Mouse (Mus musculus): ENCODE measurements around the gene Olfr281. TPM values are rescaled to one million over a fixed set of nuclear protein-coding genes. Genes with fewer than 3 reads are reported as not detected.

Gene Olfr281
- total and polyA plus RNA-seq, 2 experiments from 2014 or later: not detected

GRCm38 (mm10) chr15:98444561-98444960 is 7.8 kb upstream of the Olfr281 start:
- H3K4me3 ChIP-seq (ENCODE audit: low read depth, low read length): no peak overlapping the region
- H3K4me1 ChIP-seq (ENCODE audit: insufficient read depth, low read length): no peaks in the 10 kb centered on the region
- ATAC-seq (ENCODE audit: low FRiP score): no peak
- H3K27me3 ChIP-seq (ENCODE audit: insufficient read depth, low read length): no peaks in the 10 kb centered on the region
- TF ChIP-seq CTCF (IDR thresholded peaks at IDR 0.05): no peak
- H3K27ac ChIP-seq (ENCODE audit: low read depth, low read length): no peak overlapping the region
- 75% methylated on average over 3 of the region's 3 CpGs for WGBS
- H3K36me3 ChIP-seq (ENCODE audit: insufficient read depth, low read length): no peaks in the 10 kb centered on the region
- no peaks in the 10 kb centered on the region for H3K9me3 ChIP-seq (ENCODE audit: low read length)
- no peak for DNase-seq (ENCODE audit: low spot score)
- H3K4me2 ChIP-seq (ENCODE audit: low read depth, low read length, poor library complexity, severe bottlenecking): no peak overlapping the region
- H3K9ac ChIP-seq (replicated peaks; ENCODE audit: low read length, poor library complexity, severe bottlenecking): no peak overlapping the region

- H3K27ac ChIP-seq (ENCODE audit: low read depth, low read length): no peak overlapping the region
- H3K36me3 ChIP-seq (ENCODE audit: insufficient read depth, low read length): no peaks in the 10 kb centered on the region
- H3K27me3 ChIP-seq (ENCODE audit: insufficient read depth, low read length): no peaks in the 10 kb centered on the region
- no peak overlapping the region for H3K4me3 ChIP-seq (ENCODE audit: low read depth, low read length)
- 53% methylated on average over 4 of the region's 4 CpGs for WGBS
- no peak for TF ChIP-seq CTCF (IDR thresholded peaks at IDR 0.05)
- H3K4me2 ChIP-seq (ENCODE audit: low read depth, low read length, poor library complexity, severe bottlenecking): no peak overlapping the region
- ATAC-seq (ENCODE audit: low FRiP score) (no peak), DNase-seq (ENCODE audit: low spot score) (peak; percentile 18)
- no peaks in the 10 kb centered on the region for H3K4me1 ChIP-seq (ENCODE audit: insufficient read depth, low read length)
- no peaks in the 10 kb centered on the region for H3K9me3 ChIP-seq (ENCODE audit: low read length)
- no peak overlapping the region for H3K9ac ChIP-seq (replicated peaks; ENCODE audit: low read length, poor library complexity, severe bottlenecking)
Measured at GRCm38 (mm10) chr15:98448521-98448920, 3.9 kb upstream of the Olfr281 start.

GRCm38 (mm10) chr15:98469596-98469995 is 17.2 kb downstream of the Olfr281 start, which contains the start of gene OR5BS1P:
TSS of gene OR5BS1P (plus strand) at chr15:98469896.
- Histone ChIP-seq H3K4me2 (ENCODE audit: low read depth, low read length, poor library complexity, severe bottlenecking) (no peak within 1 kb of the TSS), H3K27me3 (ENCODE audit: insufficient read depth, low read length) (no peaks in the 10 kb centered on the region), H3K9me3 (ENCODE audit: low read length) (no peaks in the 10 kb centered on the region), H3K4me1 (ENCODE audit: insufficient read depth, low read length) (no peaks in the 10 kb centered on the region), H3K36me3 (ENCODE audit: insufficient read depth, low read length) (no peaks in the 10 kb centered on the region), H3K9ac (replicated peaks; ENCODE audit: low read length, poor library complexity, severe bottlenecking) (no peak within 1 kb of the TSS), H3K27ac (ENCODE audit: low read depth, low read length) (no peak within 1 kb of the TSS), H3K4me3 (ENCODE audit: low read depth, low read length) (no peak within 1 kb of the TSS)
- 94% methylated on average over 4 of the region's 4 CpGs for WGBS
- ATAC-seq (ENCODE audit: low FRiP score) (no peak), DNase-seq (ENCODE audit: low spot score) (no peak)
- TF ChIP-seq CTCF (IDR thresholded peaks at IDR 0.05): no peak

GRCm38 (mm10) chr15:98471539-98471938 is 19.2 kb downstream of the Olfr281 start:
- no peak for TF ChIP-seq CTCF (IDR thresholded peaks at IDR 0.05)
- H3K4me1 ChIP-seq (ENCODE audit: insufficient read depth, low read length): no peaks in the 10 kb centered on the region
- ATAC-seq (ENCODE audit: low FRiP score) (no peak), DNase-seq (ENCODE audit: low spot score) (no peak)
- no peak overlapping the region for H3K4me2 ChIP-seq (ENCODE audit: low read depth, low read length, poor library complexity, severe bottlenecking)
- H3K9me3 ChIP-seq (ENCODE audit: low read length): no peaks in the 10 kb centered on the region
- no peaks in the 10 kb centered on the region for H3K27me3 ChIP-seq (ENCODE audit: insufficient read depth, low read length)
- H3K36me3 ChIP-seq (ENCODE audit: insufficient read depth, low read length): no peaks in the 10 kb centered on the region
- WGBS: 92% methylated on average over 13 of the region's 13 CpGs
- H3K9ac ChIP-seq (replicated peaks; ENCODE audit: low read length, poor library complexity, severe bottlenecking): no peak overlapping the region
- H3K27ac ChIP-seq (ENCODE audit: low read depth, low read length): no peak overlapping the region
- H3K4me3 ChIP-seq (ENCODE audit: low read depth, low read length): no peak overlapping the region

GRCm38 (mm10) chr15:98474958-98475357 is 22.6 kb downstream of the Olfr281 start:
- DNase-seq (ENCODE audit: low spot score) (no peak), ATAC-seq (ENCODE audit: low FRiP score) (no peak)
- Histone ChIP-seq H3K27ac (ENCODE audit: low read depth, low read length) (no peak overlapping the region), H3K27me3 (ENCODE audit: insufficient read depth, low read length) (no peaks in the 10 kb centered on the region), H3K4me3 (ENCODE audit: low read depth, low read length) (no peak overlapping the region), H3K9ac (replicated peaks; ENCODE audit: low read length, poor library complexity, severe bottlenecking) (no peak overlapping the region), H3K4me1 (ENCODE audit: insufficient read depth, low read length) (no peaks in the 10 kb centered on the region), H3K4me2 (ENCODE audit: low read depth, low read length, poor library complexity, severe bottlenecking) (no peak overlapping the region), H3K36me3 (ENCODE audit: insufficient read depth, low read length) (no peaks in the 10 kb centered on the region), H3K9me3 (ENCODE audit: low read length) (no peaks in the 10 kb centered on the region)
- TF ChIP-seq CTCF (IDR thresholded peaks at IDR 0.05): no peak
- 75% methylated on average over 10 of the region's 10 CpGs for WGBS

GRCm38 (mm10) chr15:98475382-98475781 is 23.0 kb downstream of the Olfr281 start:
- H3K27ac ChIP-seq (ENCODE audit: low read depth, low read length): no peak overlapping the region
- H3K4me3 ChIP-seq (ENCODE audit: low read depth, low read length): no peak overlapping the region
- ATAC-seq (ENCODE audit: low FRiP score) (no peak), DNase-seq (ENCODE audit: low spot score) (no peak)
- H3K27me3 ChIP-seq (ENCODE audit: insufficient read depth, low read length): no peaks in the 10 kb centered on the region
- H3K4me1 ChIP-seq (ENCODE audit: insufficient read depth, low read length): no peaks in the 10 kb centered on the region
- no peaks in the 10 kb centered on the region for H3K36me3 ChIP-seq (ENCODE audit: insufficient read depth, low read length)
- peak; percentile 53 for TF ChIP-seq CTCF (IDR thresholded peaks at IDR 0.05)
- H3K9ac ChIP-seq (replicated peaks; ENCODE audit: low read length, poor library complexity, severe bottlenecking): no peak overlapping the region
- H3K9me3 ChIP-seq (ENCODE audit: low read length): no peaks in the 10 kb centered on the region
- WGBS: 57% methylated on average over 10 of the region's 10 CpGs
- no peak overlapping the region for H3K4me2 ChIP-seq (ENCODE audit: low read depth, low read length, poor library complexity, severe bottlenecking)

All from midbrain, postnatal 0 days (tissue).